Mouse (Mus musculus): ENCODE data around the gene Bmp2k. TPM values are rescaled to one million over a fixed set of nuclear protein-coding genes. Genes with fewer than 3 reads are reported as not detected.
A peak's percentile ranks its signal among the peaks of the same experiment; 100 is the strongest.

Bmp2k gene
- polyA plus RNA-seq, 1 experiment from 2014 or later, result 7.5 TPM

DNA sequence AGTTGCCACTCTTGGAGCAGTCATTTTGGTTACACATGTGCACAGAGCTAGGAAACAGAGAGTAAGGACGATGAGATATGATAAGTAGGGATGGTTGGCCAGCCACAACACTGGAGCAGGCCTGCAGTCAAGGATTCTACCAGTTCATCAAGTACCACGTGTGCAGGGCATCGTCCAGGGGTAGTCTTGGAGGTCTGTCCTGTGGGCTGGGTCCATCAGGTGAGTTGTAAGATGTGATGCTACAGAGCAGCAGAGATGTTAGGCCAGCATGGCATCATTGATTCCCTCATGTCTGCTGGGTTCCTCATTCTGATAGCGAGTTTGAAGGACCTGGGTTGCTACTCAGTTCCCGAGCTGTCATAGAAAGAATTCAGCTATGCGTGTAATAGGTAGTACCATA is 87.6 kb downstream of the Bmp2k start:
- 94% methylated on average over 6 of the region's 6 CpGs for WGBS
- Histone ChIP-seq H3K9me3 (replicated peaks) (no peaks in the 10 kb centered on the region), H3K36me3 (peaks cover 48% of the 10 kb centered on the region)

DNA sequence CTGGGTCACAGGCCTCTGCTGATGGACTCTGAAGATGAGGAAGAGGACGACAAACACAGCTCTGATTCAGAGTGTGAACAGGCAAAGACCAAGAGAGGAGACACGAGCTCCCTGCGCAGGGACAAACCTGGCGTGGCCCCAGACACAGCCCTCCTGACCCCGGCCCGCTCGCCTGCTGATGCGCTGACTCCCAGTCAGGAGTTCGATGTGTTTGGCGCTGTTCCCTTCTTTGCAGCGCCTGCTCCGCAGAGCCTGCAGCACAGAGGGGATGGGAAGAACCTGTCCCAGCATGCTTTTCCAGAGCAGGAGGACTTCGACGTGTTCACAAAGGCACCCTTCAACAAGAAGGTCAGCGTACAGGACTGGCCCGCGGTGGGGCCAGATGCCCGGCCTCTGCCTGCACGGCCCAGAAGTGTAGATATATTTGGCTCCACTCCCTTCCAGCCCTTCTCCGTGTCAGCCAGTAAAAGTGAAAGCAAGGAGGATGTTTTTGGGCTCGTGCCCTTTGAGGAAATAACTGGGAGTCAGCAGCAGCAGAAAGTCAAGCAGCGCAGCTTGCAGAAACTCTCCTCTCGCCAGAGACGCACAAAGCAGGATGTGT is 89.6 kb downstream of the Bmp2k start:
- Histone ChIP-seq H3K9me3 (replicated peaks) (no peaks in the 10 kb centered on the region), H3K27ac (no peak overlapping the region), H3K4me1 (no peaks in the 10 kb centered on the region), H3K36me3 (peaks cover 48% of the 10 kb centered on the region), H3K4me3 (no peak overlapping the region), H3K27me3 (ENCODE audit: low read depth, poor library complexity, severe bottlenecking) (no peaks in the 10 kb centered on the region)
- no peak for DNase-seq (ENCODE audit: low spot score)
- 93% methylated on average over 24 of the region's 24 CpGs for WGBS

More for the DNA sequence above, 87.6 kb downstream of the Bmp2k start:
- DNase-seq (ENCODE audit: low spot score), result no peak
- H3K4me3 ChIP-seq, result no peak overlapping the region
- no peaks in the 10 kb centered on the region for H3K27me3 ChIP-seq (ENCODE audit: low read depth, poor library complexity, severe bottlenecking)
- H3K4me1 ChIP-seq, result no peaks in the 10 kb centered on the region
- H3K27ac ChIP-seq, result no peak overlapping the region

DNA sequence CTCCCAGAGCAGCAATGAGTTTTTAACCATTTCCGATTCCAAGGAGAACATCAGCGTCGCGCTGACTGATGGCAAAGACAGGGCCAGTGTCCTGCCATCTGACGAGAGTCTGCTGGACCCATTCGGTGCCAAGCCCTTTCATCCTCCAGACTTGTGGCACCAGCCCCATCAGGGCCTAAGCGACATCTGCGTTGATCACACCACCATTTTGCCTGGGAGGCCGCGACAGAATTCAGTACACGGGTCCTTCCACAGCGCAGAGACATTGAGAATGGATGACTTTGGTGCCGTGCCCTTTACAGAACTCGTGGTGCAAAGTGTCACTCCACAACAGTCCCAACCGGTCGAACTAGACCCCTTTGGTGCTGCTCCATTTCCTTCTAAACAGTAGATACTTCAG is 90.3 kb downstream of the Bmp2k start:
- WGBS, result 93% methylated on average over 16 of the region's 16 CpGs
- Histone ChIP-seq H3K27ac (no peak overlapping the region), H3K4me1 (no peaks in the 10 kb centered on the region), H3K9me3 (replicated peaks) (no peaks in the 10 kb centered on the region), H3K36me3 (peaks cover 51% of the 10 kb centered on the region), H3K27me3 (ENCODE audit: low read depth, poor library complexity, severe bottlenecking) (no peaks in the 10 kb centered on the region), H3K4me3 (no peak overlapping the region)
- DNase-seq (ENCODE audit: low spot score), result peak; percentile 15

DNA sequence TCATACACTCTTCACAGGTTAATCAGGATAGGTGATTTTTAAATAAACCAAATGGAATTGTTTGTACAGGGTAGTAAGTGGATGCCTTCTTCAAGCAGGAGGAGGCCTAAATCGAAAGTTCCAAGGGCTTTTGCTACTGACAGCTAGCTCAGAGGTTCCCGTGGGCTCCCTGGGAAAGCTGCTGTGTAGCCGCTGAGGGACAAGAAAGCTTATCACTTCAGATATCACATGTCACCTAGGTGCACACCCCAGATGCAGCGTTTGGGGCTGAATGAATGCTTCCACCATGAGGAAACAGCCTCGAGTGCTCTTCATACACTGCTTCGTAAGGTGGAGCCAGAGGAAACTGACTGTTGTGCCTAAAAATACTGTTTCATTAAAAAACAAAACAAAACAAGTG is 90.7 kb downstream of the Bmp2k start:
- Histone ChIP-seq H3K4me3 (no peak overlapping the region), H3K27me3 (ENCODE audit: low read depth, poor library complexity, severe bottlenecking) (no peaks in the 10 kb centered on the region), H3K27ac (no peak overlapping the region), H3K4me1 (no peaks in the 10 kb centered on the region), H3K9me3 (replicated peaks) (no peaks in the 10 kb centered on the region), H3K36me3 (peaks cover 51% of the 10 kb centered on the region)
- 92% methylated on average over 6 of the region's 6 CpGs for WGBS
- DNase-seq (ENCODE audit: low spot score), result peak; percentile 2

DNA sequence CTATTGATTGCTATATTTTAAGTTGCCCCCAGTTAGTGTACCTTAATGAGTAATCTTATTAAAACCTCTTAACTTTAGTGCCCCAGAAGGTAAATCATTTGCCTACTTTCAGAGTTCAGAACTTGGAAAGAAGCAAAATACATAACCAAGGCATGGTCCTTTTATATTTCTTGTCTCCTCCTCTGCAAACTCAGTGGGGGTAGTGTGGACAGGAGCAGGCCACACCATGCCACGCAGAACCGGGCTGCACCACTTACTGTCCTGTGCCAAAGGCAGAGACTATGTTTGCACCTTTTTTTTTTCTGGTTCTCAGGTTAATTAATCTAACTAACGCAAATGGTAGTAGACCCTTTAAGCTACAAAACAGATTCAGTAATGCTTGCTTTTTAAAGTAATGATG is 91.9 kb downstream of the Bmp2k start:
- H3K9me3 ChIP-seq (replicated peaks), result no peaks in the 10 kb centered on the region
- no peak overlapping the region for H3K27ac ChIP-seq
- H3K36me3 ChIP-seq, result peaks cover 42% of the 10 kb centered on the region
- 89% methylated on average over 3 of the region's 3 CpGs for WGBS
- H3K4me1 ChIP-seq, result no peaks in the 10 kb centered on the region
- no peak for DNase-seq (ENCODE audit: low spot score)
- no peak overlapping the region for H3K4me3 ChIP-seq
- no peaks in the 10 kb centered on the region for H3K27me3 ChIP-seq (ENCODE audit: low read depth, poor library complexity, severe bottlenecking)

- Histone ChIP-seq H3K9me3 (replicated peaks) (no peaks in the 10 kb centered on the region), H3K27me3 (ENCODE audit: low read depth, poor library complexity, severe bottlenecking) (no peaks in the 10 kb centered on the region), H3K4me1 (no peaks in the 10 kb centered on the region), H3K4me3 (no peak overlapping the region), H3K27ac (no peak overlapping the region), H3K36me3 (peaks cover 36% of the 10 kb centered on the region)
- WGBS, result 68% methylated on average over 6 of the region's 6 CpGs
- DNase-seq (ENCODE audit: low spot score), result peak; percentile 20
These were observed 92.7 kb downstream of the Bmp2k start for GRCm38 (mm10) chr5:97090034-97090784.

DNA sequence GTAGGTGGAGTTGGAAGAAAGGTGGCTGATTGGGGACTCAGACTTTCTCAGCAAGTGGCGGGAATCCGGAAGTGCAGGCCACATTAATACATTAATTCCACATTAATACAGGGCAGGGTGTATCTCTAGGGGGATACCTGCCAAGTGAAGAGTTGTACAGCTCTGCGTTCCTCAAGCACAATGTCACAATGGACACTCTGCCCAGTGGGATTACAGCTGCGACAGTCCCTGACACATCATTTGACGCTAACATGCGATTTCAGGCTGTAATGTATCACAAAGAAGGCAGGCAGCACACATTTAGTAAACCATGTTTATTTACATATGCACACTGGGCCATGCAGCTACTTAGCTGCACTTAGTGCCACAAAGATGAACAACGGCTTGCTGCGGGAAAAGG is 95.5 kb downstream of the Bmp2k start:
- no peaks in the 10 kb centered on the region for H3K4me1 ChIP-seq
- WGBS, result 90% methylated on average over 8 of the region's 8 CpGs
- H3K36me3 ChIP-seq, result peaks cover 18% of the 10 kb centered on the region
- DNase-seq (ENCODE audit: low spot score), result peak; percentile 19
- no peak overlapping the region for H3K4me3 ChIP-seq
- no peaks in the 10 kb centered on the region for H3K27me3 ChIP-seq (ENCODE audit: low read depth, poor library complexity, severe bottlenecking)
- no peaks in the 10 kb centered on the region for H3K9me3 ChIP-seq (replicated peaks)
- H3K27ac ChIP-seq, result no peak overlapping the region

DNA sequence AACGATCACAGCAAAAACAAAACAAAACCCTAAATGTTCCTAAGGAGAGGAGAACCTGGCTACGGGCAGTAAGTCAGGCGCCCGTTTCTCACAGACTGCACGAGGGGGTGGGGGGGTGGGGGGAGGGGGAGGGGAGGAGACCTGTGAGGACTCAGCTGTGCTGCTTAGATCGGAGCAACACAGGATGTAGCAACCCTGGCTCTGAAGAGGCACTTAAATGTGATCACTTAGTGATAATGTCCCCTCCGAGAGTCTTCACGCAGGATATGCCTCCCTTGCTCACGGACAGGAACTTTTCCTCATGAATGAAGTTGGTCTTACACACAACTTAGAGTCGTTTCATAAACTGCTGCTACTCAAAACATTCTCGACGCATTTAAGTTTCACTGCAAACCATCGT is 97.8 kb downstream of the Bmp2k start:
- WGBS, result 60% methylated on average over 13 of the region's 13 CpGs
- peak; percentile 25 for DNase-seq (ENCODE audit: low spot score)
- no peaks in the 10 kb centered on the region for H3K4me1 ChIP-seq
- H3K27ac ChIP-seq, result no peak overlapping the region
- no peaks in the 10 kb centered on the region for H3K27me3 ChIP-seq (ENCODE audit: low read depth, poor library complexity, severe bottlenecking)
- no peak overlapping the region for H3K4me3 ChIP-seq
- H3K36me3 ChIP-seq, result peaks cover 18% of the 10 kb centered on the region
- H3K9me3 ChIP-seq (replicated peaks), result no peaks in the 10 kb centered on the region

- WGBS, result 69% methylated on average over 9 of the region's 9 CpGs
- H3K36me3 ChIP-seq, result peaks cover 26% of the 10 kb centered on the region
These were observed 100.1 kb downstream of the Bmp2k start for GRCm38 (mm10) chr5:97097631-97098041.

DNA sequence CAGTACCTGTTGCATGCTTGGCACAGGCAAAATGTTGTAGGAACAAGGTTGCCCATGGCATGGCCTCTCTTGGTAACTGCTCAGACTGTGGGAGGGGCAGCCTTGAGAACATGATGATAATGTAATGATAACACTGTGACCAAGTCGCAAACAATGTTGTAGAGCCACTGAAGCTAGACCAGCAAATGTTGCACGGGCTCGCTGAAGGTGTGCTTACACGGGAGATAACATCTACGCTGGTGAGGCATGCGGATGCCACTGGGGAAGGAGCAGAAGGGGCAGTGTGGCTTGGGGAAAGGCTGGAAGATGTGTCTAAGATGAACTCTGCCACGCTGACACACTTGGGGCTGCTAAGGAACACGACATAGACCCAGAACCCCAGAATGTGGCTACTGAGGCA is 102.5 kb downstream of the Bmp2k start:
- no peak overlapping the region for H3K27ac ChIP-seq
- WGBS, result 92% methylated on average over 8 of the region's 8 CpGs
- no peak overlapping the region for H3K4me3 ChIP-seq
- H3K27me3 ChIP-seq (ENCODE audit: low read depth, poor library complexity, severe bottlenecking), result no peaks in the 10 kb centered on the region
- no peaks in the 10 kb centered on the region; the same call in 1 of the 2 replicates for H3K4me1 ChIP-seq
- H3K36me3 ChIP-seq, result peaks cover 29% of the 10 kb centered on the region
- no peaks in the 10 kb centered on the region for H3K9me3 ChIP-seq (replicated peaks)
- no peak for DNase-seq (ENCODE audit: low spot score)

More at GRCm38 (mm10) chr5:97097631-97098041, 100.1 kb downstream of the Bmp2k start:
- H3K27ac ChIP-seq, result no peak overlapping the region
- H3K9me3 ChIP-seq (replicated peaks), result no peaks in the 10 kb centered on the region
- no peaks in the 10 kb centered on the region for H3K27me3 ChIP-seq (ENCODE audit: low read depth, poor library complexity, severe bottlenecking)
- H3K4me1 ChIP-seq, result no peaks in the 10 kb centered on the region
- no peak overlapping the region for H3K4me3 ChIP-seq
- DNase-seq (ENCODE audit: low spot score), result no peak

DNA sequence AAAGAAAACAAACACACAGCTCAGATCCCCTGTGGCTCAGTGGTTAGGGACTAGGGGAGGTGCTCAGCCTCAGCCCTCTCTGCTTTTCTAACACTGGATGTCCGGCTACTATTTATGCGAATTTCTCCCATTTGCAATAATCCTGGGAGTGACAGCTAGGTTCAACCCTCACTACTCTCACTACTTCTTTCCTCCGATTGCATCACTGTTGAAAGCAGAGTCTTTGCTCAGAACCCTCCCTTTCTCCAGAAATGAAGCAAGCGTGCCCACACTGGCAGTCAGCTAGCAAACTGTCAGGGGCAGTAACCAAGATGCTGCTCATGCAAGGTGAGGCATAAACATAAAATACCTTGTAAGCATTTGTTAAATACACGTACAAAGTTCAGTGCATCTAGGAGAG is 110.8 kb downstream of the Bmp2k start:
- DNase-seq (ENCODE audit: low spot score), result no peak
- Histone ChIP-seq H3K36me3 (peaks cover 24% of the 10 kb centered on the region; the same call in 1 of the 2 replicates), H3K9me3 (replicated peaks) (no peaks in the 10 kb centered on the region), H3K27ac (no peak overlapping the region), H3K4me3 (no peak overlapping the region), H3K4me1 (peaks cover 12% of the 10 kb centered on the region), H3K27me3 (ENCODE audit: low read depth, poor library complexity, severe bottlenecking) (no peaks in the 10 kb centered on the region; the same call in 1 of the 2 replicates)
- WGBS, result 91% methylated on average over 5 of the region's 5 CpGs

GRCm38 (mm10) chr5:97110133-97110532 is 112.6 kb downstream of the Bmp2k start:
- Histone ChIP-seq H3K4me3 (no peak overlapping the region), H3K36me3 (peaks cover 19% of the 10 kb centered on the region; the same call in 1 of the 2 replicates), H3K4me1 (peaks cover 12% of the 10 kb centered on the region), H3K9me3 (replicated peaks) (no peaks in the 10 kb centered on the region), H3K27me3 (ENCODE audit: low read depth, poor library complexity, severe bottlenecking) (no peaks in the 10 kb centered on the region; the same call in 1 of the 2 replicates), H3K27ac (no peak overlapping the region)
- DNase-seq (ENCODE audit: low spot score), result no peak
- WGBS, result 46% methylated on average over 2 of the region's 2 CpGs

GRCm38 (mm10) chr5:97110697-97111096 is 113.2 kb downstream of the Bmp2k start:
- 24% methylated on average over 5 of the region's 5 CpGs for WGBS
- H3K27ac ChIP-seq, result peak overlapping the region; percentile 81; the same call in 1 of the 2 replicates
- H3K36me3 ChIP-seq, result peaks cover 14% of the 10 kb centered on the region; the same call in 1 of the 2 replicates
- no peaks in the 10 kb centered on the region for H3K9me3 ChIP-seq (replicated peaks)
- H3K4me3 ChIP-seq, result peak overlapping the region; percentile 74
- H3K4me1 ChIP-seq, result peaks cover 12% of the 10 kb centered on the region
- DNase-seq (ENCODE audit: low spot score), result no peak
- H3K27me3 ChIP-seq (ENCODE audit: low read depth, poor library complexity, severe bottlenecking), result no peaks in the 10 kb centered on the region; the same call in 1 of the 2 replicates

Measured in limb, embryonic 10.5 days (tissue).